Mouse (Mus musculus) bone marrow, adult 2 months (tissue): ENCODE measurements around the gene Polr1d.

Source experiments
- CTCF ChIP-seq: fragments of 200-500 bp; IDR thresholded peaks from 2 replicates; pipeline ENCODE4 v1.5.1; 2011; ENCODE audit warnings: low read length, control low read depth; ENCODE audit not compliant: control insufficient read depth, insufficient read depth
- POLR2A ChIP-seq: fragments of 200-500 bp; IDR thresholded peaks from 2 replicates; pipeline ENCODE4 v1.6.1; 2011; ENCODE audit warnings: low read depth, mild to moderate bottlenecking, control low read depth, low read length, borderline replicate concordance; ENCODE audit not compliant: control insufficient read depth

DNA sequence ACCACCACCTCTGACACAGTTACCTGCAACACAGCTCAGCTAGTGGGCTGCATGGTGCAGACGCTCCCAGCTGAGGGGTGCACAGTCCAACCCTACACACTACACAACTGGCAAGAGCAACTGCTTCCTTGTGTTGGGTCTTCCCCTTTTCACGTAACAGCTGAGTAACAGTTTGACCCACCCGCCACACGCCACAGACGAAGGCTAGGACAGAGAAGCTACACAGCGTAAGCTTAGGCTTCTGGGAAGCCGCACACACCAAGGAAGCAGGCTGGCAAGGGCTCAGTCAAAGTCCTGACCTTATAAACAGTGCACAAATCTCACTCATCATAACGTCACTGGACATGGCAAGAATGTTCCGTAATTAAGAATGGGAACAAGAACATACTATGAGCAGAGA, 17.5 kb upstream of the Polr1d start:
- TF ChIP-seq CTCF (no peak), POLR2A (no peak)
